Mouse (Mus musculus): ENCODE measurements around the gene Frmd4a. TPM values are rescaled to one million over a fixed set of nuclear protein-coding genes. Genes with fewer than 3 reads are reported as not detected.

Gene Frmd4a
- polyA plus RNA-seq, 1 experiment = 4.2 TPM

GRCm38 (mm10) chr2:4394641-4395040, 377.1 kb downstream of the Frmd4a start:
- no peaks in the 10 kb centered on the region for H3K27me3 ChIP-seq (ENCODE audit: control insufficient read depth, insufficient read depth, low read length)
- peaks cover 4% of the 10 kb centered on the region; the same call in 1 of the 2 replicates for H3K4me1 ChIP-seq (ENCODE audit: control insufficient read depth, insufficient read depth, insufficient read length, low read length)
- no peak for TF ChIP-seq POLR2A (IDR thresholded peaks at IDR 0.05; ENCODE audit: low read depth, low read length)
- no peak for TF ChIP-seq CTCF (IDR thresholded peaks at IDR 0.05; ENCODE audit: extremely low read depth, insufficient read length, insufficient replicate concordance, low read depth, low read length)
- WGBS = 37% methylated on average over 7 of the region's 7 CpGs
- no peak overlapping the region for H3K27ac ChIP-seq (ENCODE audit: insufficient read depth, low read depth, low read length)
- no peaks in the 10 kb centered on the region for H3K36me3 ChIP-seq (ENCODE audit: control insufficient read depth, insufficient read depth, low read length)
- H3K4me3 ChIP-seq (ENCODE audit: low read depth, low read length) = no peak overlapping the region

- Histone ChIP-seq H3K36me3 (ENCODE audit: control insufficient read depth, insufficient read depth, low read length) (no peaks in the 10 kb centered on the region), H3K4me3 (ENCODE audit: low read depth, low read length) (no peak overlapping the region), H3K27ac (ENCODE audit: insufficient read depth, low read depth, low read length) (no peak overlapping the region), H3K27me3 (ENCODE audit: control insufficient read depth, insufficient read depth, low read length) (peaks cover 9% of the 10 kb centered on the region), H3K4me1 (ENCODE audit: control insufficient read depth, insufficient read depth, insufficient read length, low read length) (no peaks in the 10 kb centered on the region)
- WGBS = 50% methylated on average over 1 of the region's 1 CpGs
- TF ChIP-seq CTCF (IDR thresholded peaks at IDR 0.05; ENCODE audit: extremely low read depth, insufficient read length, insufficient replicate concordance, low read depth, low read length) (no peak), POLR2A (IDR thresholded peaks at IDR 0.05; ENCODE audit: low read depth, low read length) (no peak)
Measured at GRCm38 (mm10) chr2:4399721-4400120, 382.2 kb downstream of the Frmd4a start.

GRCm38 (mm10) chr2:4400771-4401596, 383.5 kb downstream of the Frmd4a start:
- Histone ChIP-seq H3K36me3 (ENCODE audit: control insufficient read depth, insufficient read depth, low read length) (no peaks in the 10 kb centered on the region), H3K4me1 (ENCODE audit: control insufficient read depth, insufficient read depth, insufficient read length, low read length) (no peaks in the 10 kb centered on the region), H3K4me3 (ENCODE audit: low read depth, low read length) (peak overlapping the region; percentile 71), H3K27ac (ENCODE audit: insufficient read depth, low read depth, low read length) (no peak overlapping the region), H3K27me3 (ENCODE audit: control insufficient read depth, insufficient read depth, low read length) (peaks cover 9% of the 10 kb centered on the region)
- 1% methylated on average over 62 of the region's 74 CpGs for WGBS
- TF ChIP-seq POLR2A (IDR thresholded peaks at IDR 0.05; ENCODE audit: low read depth, low read length) (no peak), CTCF (IDR thresholded peaks at IDR 0.05; ENCODE audit: extremely low read depth, insufficient read length, insufficient replicate concordance, low read depth, low read length) (no peak)

GRCm38 (mm10) chr2:4401597-4402581, 384.4 kb downstream of the Frmd4a start:
- H3K4me1 ChIP-seq (ENCODE audit: control insufficient read depth, insufficient read depth, insufficient read length, low read length) = no peaks in the 10 kb centered on the region
- no peak overlapping the region for H3K27ac ChIP-seq (ENCODE audit: insufficient read depth, low read depth, low read length)
- TF ChIP-seq POLR2A (IDR thresholded peaks at IDR 0.05; ENCODE audit: low read depth, low read length) = no peak
- TF ChIP-seq CTCF (IDR thresholded peaks at IDR 0.05; ENCODE audit: extremely low read depth, insufficient read length, insufficient replicate concordance, low read depth, low read length) = no peak
- peaks cover 9% of the 10 kb centered on the region for H3K27me3 ChIP-seq (ENCODE audit: control insufficient read depth, insufficient read depth, low read length)
- 8% methylated on average over 28 of the region's 28 CpGs for WGBS
- no peaks in the 10 kb centered on the region for H3K36me3 ChIP-seq (ENCODE audit: control insufficient read depth, insufficient read depth, low read length)
- H3K4me3 ChIP-seq (ENCODE audit: low read depth, low read length) = peak overlapping the region; percentile 71

GRCm38 (mm10) chr2:4406977-4407376, 389.5 kb downstream of the Frmd4a start:
- no peaks in the 10 kb centered on the region for H3K4me1 ChIP-seq (ENCODE audit: control insufficient read depth, insufficient read depth, insufficient read length, low read length)
- TF ChIP-seq POLR2A (IDR thresholded peaks at IDR 0.05; ENCODE audit: low read depth, low read length) (no peak), CTCF (IDR thresholded peaks at IDR 0.05; ENCODE audit: extremely low read depth, insufficient read length, insufficient replicate concordance, low read depth, low read length) (no peak)
- no peak overlapping the region for H3K4me3 ChIP-seq (ENCODE audit: low read depth, low read length)
- 68% methylated on average over 5 of the region's 5 CpGs for WGBS
- no peak overlapping the region for H3K27ac ChIP-seq (ENCODE audit: insufficient read depth, low read depth, low read length)
- H3K27me3 ChIP-seq (ENCODE audit: control insufficient read depth, insufficient read depth, low read length) = peaks cover 4% of the 10 kb centered on the region; the same call in 1 of the 2 replicates
- no peaks in the 10 kb centered on the region for H3K36me3 ChIP-seq (ENCODE audit: control insufficient read depth, insufficient read depth, low read length)

- Histone ChIP-seq H3K4me1 (ENCODE audit: control insufficient read depth, insufficient read depth, insufficient read length, low read length) (no peaks in the 10 kb centered on the region), H3K27ac (ENCODE audit: insufficient read depth, low read depth, low read length) (no peak overlapping the region), H3K36me3 (ENCODE audit: control insufficient read depth, insufficient read depth, low read length) (no peaks in the 10 kb centered on the region), H3K27me3 (ENCODE audit: control insufficient read depth, insufficient read depth, low read length) (no peaks in the 10 kb centered on the region), H3K4me3 (ENCODE audit: low read depth, low read length) (no peak overlapping the region)
- TF ChIP-seq CTCF (IDR thresholded peaks at IDR 0.05; ENCODE audit: extremely low read depth, insufficient read length, insufficient replicate concordance, low read depth, low read length) (no peak), POLR2A (IDR thresholded peaks at IDR 0.05; ENCODE audit: low read depth, low read length) (no peak)
- WGBS = 52% methylated on average over 8 of the region's 8 CpGs
Measured at GRCm38 (mm10) chr2:4409810-4410433, 392.4 kb downstream of the Frmd4a start.
